Mouse (Mus musculus) NIH3T3 (cell line): ENCODE results near the gene Lrrc8c.

Experiments used
- DNase-seq: peaks from one replicate; pipeline ENCODE4 v3.0.0-alpha.2; 2012; ENCODE audit warnings: low read depth

Gene Lrrc8c

DNA sequence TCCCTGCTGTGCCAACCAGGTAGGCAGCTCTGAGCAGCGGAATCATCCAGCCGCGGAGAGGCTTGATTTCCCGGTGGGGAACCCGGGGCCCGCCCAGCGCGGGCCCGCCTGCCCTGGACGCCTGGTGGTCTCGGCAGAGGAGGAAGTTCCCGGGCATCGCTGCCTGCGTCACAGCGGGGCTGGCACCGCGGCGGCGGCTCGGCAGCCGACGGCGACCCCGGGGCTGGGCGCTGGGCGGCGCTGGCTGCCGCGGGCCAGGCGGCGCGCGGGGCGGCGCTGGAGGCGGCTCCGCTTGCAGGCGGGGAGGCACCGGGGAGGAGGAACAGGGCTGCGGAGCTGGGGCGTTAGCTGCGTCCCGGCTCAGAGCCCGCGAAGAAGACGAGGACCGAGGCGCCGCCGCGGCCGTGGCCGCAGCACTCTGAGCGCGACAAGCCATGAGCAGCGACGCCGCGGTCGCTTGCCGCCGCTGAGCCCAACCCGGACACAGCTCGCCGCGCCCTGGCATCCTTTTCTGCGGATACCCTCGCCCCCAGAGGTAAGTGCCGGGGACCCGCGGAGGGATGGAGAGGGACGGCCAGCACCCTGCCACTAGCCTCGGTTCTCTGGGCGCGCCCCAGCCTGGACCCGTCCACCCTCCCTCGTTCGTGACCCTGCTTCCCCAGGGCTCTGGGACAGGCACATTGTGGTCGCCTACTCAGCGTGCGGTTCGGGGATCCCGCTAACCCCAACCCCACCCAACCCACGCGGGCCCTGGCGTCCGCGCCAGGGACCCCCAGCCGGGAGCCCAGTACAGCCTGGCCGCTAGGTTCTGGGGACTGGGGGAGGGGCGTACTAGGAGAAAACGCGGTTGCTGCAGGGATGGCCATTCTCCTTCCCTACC lies at the start of gene Lrrc8c:
TSS of gene Lrrc8c (plus strand) at position 293 of the 880 bp plus-strand sequence.
- DNase-seq, result peak; percentile 91

GRCm38 (mm10) chr5:105472983-105473705 lies 46.0 kb upstream of the Lrrc8c start:
- DNase-seq, result no peak

GRCm38 (mm10) chr5:105477527-105477926 lies 41.7 kb upstream of the Lrrc8c start:
- DNase-seq, result no peak

DNA sequence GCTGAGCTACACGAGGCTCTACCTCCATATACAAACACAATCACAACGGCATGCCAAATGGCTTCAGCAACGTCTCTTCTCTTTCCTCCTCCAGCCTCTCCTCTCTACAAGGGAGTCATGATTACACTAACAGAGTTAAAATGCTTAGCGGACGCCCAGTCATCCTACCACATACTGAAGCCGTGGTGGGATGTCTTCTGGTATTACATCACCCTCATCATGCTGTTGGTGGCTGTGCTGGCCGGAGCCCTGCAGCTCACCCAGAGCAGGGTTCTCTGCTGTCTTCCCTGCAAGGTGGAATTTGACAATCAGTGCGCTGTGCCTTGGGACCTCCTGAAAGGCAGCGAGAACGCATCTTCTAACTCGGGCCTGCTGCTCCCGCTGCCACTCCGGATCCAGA lies 39.5 kb upstream of the Lrrc8c start:
- DNase-seq, result no peak

- DNase-seq, result no peak
Observed at GRCm38 (mm10) chr5:105480561-105480960, 38.6 kb upstream of the Lrrc8c start.

- no peak for DNase-seq
Observed at GRCm38 (mm10) chr5:105483632-105484031, 35.6 kb upstream of the Lrrc8c start.

GRCm38 (mm10) chr5:105484247-105484646 lies 34.9 kb upstream of the Lrrc8c start:
- no peak for DNase-seq

DNA sequence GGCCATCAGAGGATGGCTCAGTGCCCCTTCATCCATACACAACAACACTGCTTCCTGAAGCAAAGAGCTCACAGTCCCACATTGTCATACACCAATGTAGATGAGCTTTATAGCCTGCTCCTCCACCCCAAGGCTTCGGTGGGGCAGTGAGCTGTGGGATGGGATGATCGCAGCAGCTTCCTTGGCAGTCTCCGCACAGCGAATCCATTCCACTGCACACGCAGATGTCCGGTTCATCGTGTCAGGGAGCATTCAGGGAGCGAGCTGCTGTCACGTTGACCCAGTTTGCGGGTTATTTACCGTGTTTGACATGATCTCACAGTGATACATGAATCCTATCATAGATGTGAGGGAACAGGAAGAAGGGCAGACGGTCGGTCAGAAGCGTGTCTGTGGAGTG lies 34.3 kb upstream of the Lrrc8c start:
- no peak for DNase-seq

DNA sequence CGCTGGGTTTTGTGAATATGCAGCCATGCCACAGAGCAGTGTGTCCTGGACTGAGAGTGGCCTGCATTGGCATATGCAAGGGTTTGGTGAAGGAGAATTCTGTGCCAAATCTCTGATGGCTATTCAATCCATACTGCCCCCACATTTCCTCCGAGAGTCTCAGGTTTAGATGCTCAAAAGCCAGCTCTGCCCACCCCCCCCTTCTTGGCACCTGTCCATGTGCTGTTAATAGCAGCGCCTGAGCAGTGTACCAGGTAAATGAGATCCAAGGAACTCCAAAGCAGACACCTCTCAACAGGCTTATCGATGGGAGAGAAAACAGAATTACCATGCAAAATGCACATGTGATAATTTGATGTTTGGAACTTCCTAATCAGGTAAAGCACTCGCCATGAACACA lies 29.0 kb upstream of the Lrrc8c start:
- no peak for DNase-seq

DNA sequence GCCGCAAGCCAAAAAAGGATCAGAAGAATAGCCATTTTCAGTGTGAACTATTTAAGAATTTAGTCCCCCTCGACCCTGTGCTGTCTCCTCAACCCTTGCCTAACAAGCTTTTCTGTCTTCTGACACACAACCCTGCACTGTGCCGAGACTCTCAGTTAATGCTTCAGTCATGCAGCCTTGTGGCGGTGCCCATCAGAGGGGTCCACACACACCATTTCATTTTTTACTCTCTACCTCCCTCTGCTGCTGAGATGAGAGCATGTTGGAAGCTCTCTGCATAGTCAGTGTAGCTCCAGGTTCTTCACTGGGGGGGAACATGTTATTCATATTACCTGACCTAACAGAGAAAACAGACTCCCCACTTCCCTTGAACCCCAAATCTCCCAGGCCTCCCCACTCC lies 27.8 kb upstream of the Lrrc8c start:
- peak; percentile 42 for DNase-seq

DNA sequence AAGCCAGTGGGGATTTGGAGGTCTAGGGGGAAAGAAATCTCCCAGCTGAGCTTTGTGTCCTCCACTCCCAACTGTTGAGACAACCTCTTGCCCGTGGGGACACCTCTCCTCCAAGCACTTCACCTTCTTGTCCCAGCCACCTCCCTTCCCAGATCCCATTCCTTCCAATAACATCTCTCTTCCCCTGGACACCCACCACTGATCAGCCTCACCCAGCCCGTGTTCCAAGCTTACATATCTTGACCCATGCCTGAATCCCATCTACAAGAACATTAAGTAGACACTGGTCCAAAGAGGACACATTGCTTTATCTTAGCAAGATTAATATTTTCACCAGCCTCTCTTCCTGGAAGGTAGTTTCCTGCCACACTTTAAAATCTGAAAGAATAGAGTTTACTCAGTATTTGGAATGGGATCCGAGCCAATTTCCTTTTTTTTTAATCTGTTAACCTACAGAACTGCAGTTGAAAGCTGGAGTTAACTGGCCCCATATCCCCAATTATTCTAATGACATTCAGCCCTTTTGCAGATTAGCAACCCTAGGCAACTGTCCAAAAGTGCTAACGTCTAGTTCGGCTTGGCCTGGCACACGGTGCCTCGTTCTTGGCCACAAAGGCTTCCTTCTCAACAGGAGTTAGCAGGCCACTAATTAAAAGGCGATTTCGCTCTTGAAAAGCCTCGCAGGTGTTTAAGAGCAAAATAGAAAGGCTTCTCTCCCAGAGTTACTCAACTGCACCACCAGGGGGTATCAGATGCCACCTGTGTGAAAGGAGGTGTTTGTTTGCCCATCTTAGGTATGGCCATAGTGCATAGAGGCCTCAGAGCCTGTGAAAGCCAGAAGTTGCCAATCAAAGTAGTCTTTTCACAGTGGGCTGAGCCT lies 26.6 kb upstream of the Lrrc8c start:
- peak; percentile 35 for DNase-seq

DNA sequence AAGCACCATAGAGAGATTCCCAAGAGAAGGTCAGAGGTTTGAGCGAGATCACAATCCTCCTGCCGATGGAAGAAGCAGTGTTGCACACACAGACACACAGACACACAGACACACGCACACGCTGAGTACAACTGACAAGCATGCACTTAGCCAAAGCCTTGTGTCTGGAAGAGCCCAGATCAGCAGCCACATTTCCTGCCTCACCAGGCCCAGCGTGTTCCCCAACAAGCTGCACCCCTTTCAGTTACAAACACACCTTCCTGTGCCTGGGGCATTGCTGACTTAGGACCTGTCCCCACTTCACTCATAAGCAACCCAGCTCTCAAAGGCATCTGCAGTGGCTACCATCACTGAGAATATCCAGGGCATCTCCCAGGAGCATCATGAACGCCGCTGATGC lies 25.8 kb upstream of the Lrrc8c start:
- DNase-seq, result no peak

- peak; percentile 41 for DNase-seq
Observed at GRCm38 (mm10) chr5:105494246-105494917, 24.8 kb upstream of the Lrrc8c start.

DNA sequence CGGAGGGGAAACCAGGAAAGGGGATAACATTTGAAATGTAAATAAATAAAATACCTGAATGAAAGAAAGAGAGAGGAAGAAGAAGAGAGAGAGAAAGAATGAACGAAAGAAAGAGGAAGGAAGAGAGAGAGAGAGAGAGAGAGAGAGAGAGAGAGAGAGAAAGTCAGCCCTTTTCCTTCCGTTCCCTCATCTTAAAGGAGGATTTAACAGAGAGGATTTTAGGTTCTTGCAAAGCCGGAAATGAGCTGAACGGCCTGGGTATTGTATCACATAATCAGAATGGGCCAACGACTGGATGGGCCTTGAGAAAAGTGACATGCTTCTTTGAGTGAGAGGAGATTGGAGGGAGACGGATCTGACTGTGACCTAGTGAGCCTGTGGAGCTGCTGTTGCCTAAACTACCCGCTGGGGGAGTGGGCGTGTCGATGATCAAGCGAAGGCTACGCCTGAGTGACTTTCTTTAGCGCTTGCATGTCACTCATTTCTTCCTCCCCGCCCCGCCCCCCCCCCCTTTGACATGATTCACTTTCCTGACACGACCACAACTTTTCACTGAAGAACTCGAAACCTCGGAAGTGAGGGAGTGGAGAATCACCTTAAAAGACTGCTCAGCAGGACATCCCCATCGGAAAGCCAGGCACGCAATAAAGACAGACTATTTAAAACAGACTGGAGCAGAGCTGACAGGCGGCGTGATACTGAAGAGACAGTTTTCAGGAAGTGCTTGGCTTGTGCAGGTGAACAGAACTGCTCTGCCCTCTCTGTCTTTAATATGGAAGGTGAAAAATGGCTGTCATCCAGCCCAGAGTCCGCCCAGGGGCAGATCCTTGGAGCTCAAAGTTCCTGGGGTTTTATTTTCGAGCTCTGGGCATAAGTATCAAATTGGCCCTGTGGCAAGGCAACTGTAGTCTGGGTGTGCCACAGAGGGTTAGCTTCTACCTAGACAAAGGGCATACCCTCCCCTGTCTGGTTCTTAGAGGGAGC lies 24.0 kb upstream of the Lrrc8c start:
- DNase-seq, result peak; percentile 90

- DNase-seq, result peak; percentile 25
Observed at GRCm38 (mm10) chr5:105496133-105496532, 23.1 kb upstream of the Lrrc8c start.

DNA sequence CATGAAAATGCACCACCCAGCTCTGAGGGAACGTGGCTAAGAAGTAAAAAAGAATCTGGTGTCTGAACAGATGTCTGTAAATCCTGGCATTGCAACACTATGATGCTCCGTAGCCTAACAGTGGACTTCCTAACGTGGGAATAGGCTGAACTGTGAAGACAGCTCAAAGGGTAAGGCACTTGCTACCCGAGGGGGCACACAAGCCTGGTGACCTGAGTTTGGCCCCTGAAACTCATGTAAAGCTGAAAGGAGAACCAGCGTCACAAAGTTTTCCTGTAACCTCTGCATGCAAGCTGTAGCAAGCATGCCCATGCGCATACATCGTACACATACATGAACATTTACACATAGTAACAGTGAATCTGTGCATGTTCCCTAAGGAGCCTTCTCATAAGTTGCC lies 22.6 kb upstream of the Lrrc8c start:
- DNase-seq, result no peak

- DNase-seq, result no peak
Observed at GRCm38 (mm10) chr5:105498429-105499000, 20.7 kb upstream of the Lrrc8c start.

- peak; percentile 58 for DNase-seq
Observed at GRCm38 (mm10) chr5:105499396-105499795, 19.8 kb upstream of the Lrrc8c start.

DNA sequence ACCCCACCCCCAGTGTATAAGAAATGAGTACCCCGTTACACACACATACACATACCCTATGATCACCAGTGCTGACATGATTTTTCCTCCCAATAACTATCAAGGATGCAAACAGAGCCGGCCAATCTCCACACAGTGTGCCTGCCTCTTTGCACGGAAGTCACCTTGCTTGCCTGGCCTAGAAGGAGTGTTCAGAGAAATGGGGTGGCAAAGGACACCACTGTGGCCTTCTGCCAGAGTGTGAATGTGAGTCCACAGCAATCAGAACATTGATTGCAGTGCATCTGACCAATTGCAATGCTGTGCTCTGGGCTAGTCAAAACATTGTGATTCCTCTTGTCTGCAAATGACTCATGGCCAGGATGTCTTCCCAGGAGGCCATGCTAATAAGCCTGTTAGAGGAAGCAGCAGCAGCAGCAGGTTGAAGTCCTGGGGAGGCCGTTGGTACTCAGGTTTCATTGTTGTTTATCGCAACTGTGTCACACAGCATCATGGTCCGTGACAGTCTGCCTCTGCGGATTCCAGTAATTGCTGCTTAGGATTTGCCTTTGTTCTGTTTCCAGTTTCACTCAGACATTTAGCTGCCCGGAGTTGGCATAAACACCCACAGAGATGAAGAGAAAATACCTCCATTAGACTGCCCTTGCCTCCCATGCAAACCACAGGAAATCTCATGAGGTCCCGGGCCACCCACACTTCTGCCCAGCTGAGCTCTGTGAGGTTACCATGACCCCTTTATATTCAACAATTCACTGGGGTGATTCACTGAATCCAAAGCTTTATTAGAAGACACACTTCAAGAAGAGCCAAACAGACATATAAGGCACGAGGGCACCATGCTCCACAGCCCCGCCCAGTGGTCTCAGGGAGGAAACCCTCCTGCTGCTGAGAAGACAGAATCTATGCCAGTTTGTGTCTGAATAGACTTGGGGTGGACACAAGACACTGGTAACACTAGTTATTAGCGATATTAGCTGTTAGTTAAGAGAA lies 18.8 kb upstream of the Lrrc8c start:
- DNase-seq, result peak; percentile 62
